Mouse (Mus musculus) midbrain, embryonic 14.5 days (tissue): Measurements from ENCODE around the gene Homer2. TPM values are rescaled to one million over a fixed set of nuclear protein-coding genes. Genes with fewer than 3 reads are reported as not detected.

Experiments used
- polyA plus RNA-seq: library from polyadenylated mRNA; unstranded; fragments of >200 nt; fragmentation: Nextera tagmentation; extraction: Ambion mirVana; gene quantifications from 2 replicates; pipeline ENCODE4 v1.2.1, GENCODE M21; 2014

The Homer2 gene
- polyA plus RNA-seq, 1 experiment from 2014 or later, result 19.1 TPM

Other genes starting within 250 kb of the Homer2 start
- gene Ap3b2, start 213.6 kb downstream of the Homer2 start, polyA plus RNA-seq, result 125 and 138 TPM in 2 replicates
- gene BC048679, start 209.2 kb downstream of the Homer2 start, polyA plus RNA-seq, result not detected in 2 replicates
- gene Fsd2, start 140.6 kb downstream of the Homer2 start, polyA plus RNA-seq, result 0.07 and 0.20 TPM in 2 replicates
- gene Whamm, start 136.3 kb downstream of the Homer2 start, polyA plus RNA-seq, result 9.9 and 10.1 TPM in 2 replicates
- 151 and 157 TPM in 2 replicates for gene Ramac, start 55.4 kb upstream of the Homer2 start, polyA plus RNA-seq
- 48.8 and 57.5 TPM in 2 replicates for gene 3110040N11Rik, start 82.0 kb upstream of the Homer2 start, polyA plus RNA-seq
- 87.9 and 134 TPM in 2 replicates for gene Btbd1, start 121.9 kb upstream of the Homer2 start, polyA plus RNA-seq
- gene Gm10160, start 148.3 kb upstream of the Homer2 start, polyA plus RNA-seq, result not detected in 2 replicates
- 6.7 and 10.9 TPM in 2 replicates for gene Tm6sf1, start 151.5 kb upstream of the Homer2 start, polyA plus RNA-seq
- gene Hdgfl3, start 226.9 kb upstream of the Homer2 start, polyA plus RNA-seq, result 99.2 and 99.4 TPM in 2 replicates